Mouse (Mus musculus): ENCODE measurements around the gene Lpcat1. TPM values are rescaled to one million over a fixed set of nuclear protein-coding genes. Genes with fewer than 3 reads are reported as not detected.

Lpcat1 gene
- total RNA-seq, 2 experiments from 2014 or later: 45.9 to 48.9 TPM

GRCm38 (mm10) chr13:73445087-73445486 is 21.9 kb upstream of the Lpcat1 start:
- intact Hi-C loops (cut with DNase I): no loop called here
- DNase-seq (ENCODE audit: low spot score in 2 of 2): no peak

- intact Hi-C loops (cut with DNase I): no loop called here
- DNase-seq (ENCODE audit: low spot score in 2 of 2): no peak
These were observed 20.9 kb upstream of the Lpcat1 start for GRCm38 (mm10) chr13:73446076-73446475.

- DNase-seq (ENCODE audit: low spot score in 2 of 2): no peak
These were observed 20.5 kb upstream of the Lpcat1 start for GRCm38 (mm10) chr13:73446494-73446893.

GRCm38 (mm10) chr13:73446943-73447342 is 20.1 kb upstream of the Lpcat1 start:
- peak; percentile 22 to 42 for DNase-seq (ENCODE audit: low spot score in 2 of 2)
- intact Hi-C loops (cut with DNase I): no loop called here

More at GRCm38 (mm10) chr13:73446494-73446893, 20.5 kb upstream of the Lpcat1 start:
- intact Hi-C loops (cut with DNase I): no loop called here

- intact Hi-C loops (cut with DNase I): no loop called here
These were observed 19.5 kb upstream of the Lpcat1 start for GRCm38 (mm10) chr13:73447478-73447877.

GRCm38 (mm10) chr13:73448201-73448600 is 18.8 kb upstream of the Lpcat1 start:
- no peak for DNase-seq (ENCODE audit: low spot score in 2 of 2)
- intact Hi-C loops (cut with DNase I): no loop called here

More at GRCm38 (mm10) chr13:73447478-73447877, 19.5 kb upstream of the Lpcat1 start:
- no peak for DNase-seq (ENCODE audit: low spot score in 2 of 2)

- no peak for DNase-seq (ENCODE audit: low spot score in 2 of 2)
- intact Hi-C loops (cut with DNase I): no loop called here
These were observed 18.3 kb upstream of the Lpcat1 start for GRCm38 (mm10) chr13:73448723-73449122.

GRCm38 (mm10) chr13:73453503-73454217 is 13.3 kb upstream of the Lpcat1 start:
- DNase-seq (ENCODE audit: low spot score in 2 of 2): no peak
- intact Hi-C loops (cut with DNase I): no loop called here

- no peak for DNase-seq (ENCODE audit: low spot score in 2 of 2)
- intact Hi-C loops (cut with DNase I): no loop called here
These were observed 11.7 kb upstream of the Lpcat1 start for GRCm38 (mm10) chr13:73455328-73455727.

- no peak for DNase-seq (ENCODE audit: low spot score in 2 of 2)
- intact Hi-C loops (cut with DNase I): no loop called here
These were observed 9.7 kb upstream of the Lpcat1 start for GRCm38 (mm10) chr13:73457301-73457700.

GRCm38 (mm10) chr13:73457741-73458140 is 9.3 kb upstream of the Lpcat1 start:
- DNase-seq (ENCODE audit: low spot score in 2 of 2): no peak

GRCm38 (mm10) chr13:73458719-73459118 is 8.3 kb upstream of the Lpcat1 start:
- no peak for DNase-seq (ENCODE audit: low spot score in 2 of 2)
- intact Hi-C loops (cut with DNase I): no loop called here

More at GRCm38 (mm10) chr13:73457741-73458140, 9.3 kb upstream of the Lpcat1 start:
- intact Hi-C loops (cut with DNase I): no loop called here

- intact Hi-C loops (cut with DNase I): no loop called here
- no peak for DNase-seq (ENCODE audit: low spot score in 2 of 2)
These were observed 7.7 kb upstream of the Lpcat1 start for GRCm38 (mm10) chr13:73459189-73459850.

GRCm38 (mm10) chr13:73461551-73461950 is 5.4 kb upstream of the Lpcat1 start:
- intact Hi-C loops (cut with DNase I): no loop called here
- DNase-seq (ENCODE audit: low spot score in 2 of 2): no peak

- DNase-seq (ENCODE audit: low spot score in 2 of 2): no peak
- intact Hi-C loops (cut with DNase I): loop anchor here (5.0 kb wide), 1 partner anchor 37 kb away; no protein-coding TSS in a partner anchor
These were observed 1.8 kb upstream of the Lpcat1 start for GRCm38 (mm10) chr13:73465156-73465555.

- DNase-seq (ENCODE audit: low spot score in 2 of 2): no peak
- intact Hi-C loops (cut with DNase I): loop anchor here (2.0 to 5.0 kb wide), 2 partner anchors 36 to 40 kb away; no protein-coding TSS in a partner anchor
These were observed 586 bp upstream of the Lpcat1 start for GRCm38 (mm10) chr13:73466411-73466810.

GRCm38 (mm10) chr13:73467421-73468237 is 632 bp downstream of the Lpcat1 start:
- intact Hi-C loops (cut with DNase I): loop anchor here (2.0 to 5.0 kb wide), 2 partner anchors 35 to 41 kb away; no protein-coding TSS in a partner anchor
- DNase-seq (ENCODE audit: low spot score in 2 of 2): peak; percentile 46 to 64

GRCm38 (mm10) chr13:73468834-73469233 is 1.8 kb downstream of the Lpcat1 start:
- DNase-seq (ENCODE audit: low spot score in 2 of 2): no peak
- intact Hi-C loops (cut with DNase I): loop anchor here (5.0 kb wide), 1 partner anchor 33 kb away; no protein-coding TSS in a partner anchor

- intact Hi-C loops (cut with DNase I): loop anchor here (5.0 kb wide), 1 partner anchor 33 kb away; no protein-coding TSS in a partner anchor
- no peak for DNase-seq (ENCODE audit: low spot score in 2 of 2)
These were observed 2.4 kb downstream of the Lpcat1 start for GRCm38 (mm10) chr13:73469257-73469967.
